Mouse (Mus musculus) thymus, postnatal 36 days (tissue): ENCODE results near the gene Rbm26.

Experiments
- DNase-seq, 2 experiments: peaks; one replicate each; pipeline ENCODE4 v3.0.0; 2022; ENCODE audit warnings: mixed read lengths in 2 of 2

The Rbm26 gene

DNA sequence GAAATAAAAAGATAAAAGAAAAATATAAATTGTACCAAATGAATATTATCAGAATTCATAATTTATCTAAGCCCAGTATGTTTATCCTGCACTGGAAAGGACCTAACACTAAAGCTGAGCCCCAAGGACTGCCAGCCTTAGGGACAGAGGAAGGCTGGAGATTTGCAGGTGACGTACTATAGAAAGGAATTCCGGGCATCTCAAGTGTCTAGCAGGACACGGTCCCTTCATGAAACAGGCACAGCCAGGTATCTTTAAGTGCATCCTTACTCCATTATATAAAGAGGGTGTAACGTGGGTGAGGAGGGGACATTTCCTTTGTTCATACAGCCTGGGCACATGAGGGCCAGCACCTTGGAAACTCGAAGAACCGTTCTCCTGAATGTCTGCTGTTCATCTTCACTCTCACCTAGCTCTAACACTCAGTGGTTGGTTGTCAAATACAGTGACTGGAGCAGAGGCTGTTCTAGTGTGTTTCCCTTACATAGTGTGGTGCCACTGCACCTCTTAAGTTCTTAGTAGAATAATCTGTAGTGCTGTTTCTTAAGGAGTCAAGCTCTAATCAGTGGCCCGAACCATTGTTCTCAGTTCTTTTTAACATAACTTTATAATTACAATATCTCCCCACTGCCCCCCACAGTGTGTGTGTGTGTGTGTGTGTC, 91.7 kb downstream of the Rbm26 start:
- DNase-seq = no peak

DNA sequence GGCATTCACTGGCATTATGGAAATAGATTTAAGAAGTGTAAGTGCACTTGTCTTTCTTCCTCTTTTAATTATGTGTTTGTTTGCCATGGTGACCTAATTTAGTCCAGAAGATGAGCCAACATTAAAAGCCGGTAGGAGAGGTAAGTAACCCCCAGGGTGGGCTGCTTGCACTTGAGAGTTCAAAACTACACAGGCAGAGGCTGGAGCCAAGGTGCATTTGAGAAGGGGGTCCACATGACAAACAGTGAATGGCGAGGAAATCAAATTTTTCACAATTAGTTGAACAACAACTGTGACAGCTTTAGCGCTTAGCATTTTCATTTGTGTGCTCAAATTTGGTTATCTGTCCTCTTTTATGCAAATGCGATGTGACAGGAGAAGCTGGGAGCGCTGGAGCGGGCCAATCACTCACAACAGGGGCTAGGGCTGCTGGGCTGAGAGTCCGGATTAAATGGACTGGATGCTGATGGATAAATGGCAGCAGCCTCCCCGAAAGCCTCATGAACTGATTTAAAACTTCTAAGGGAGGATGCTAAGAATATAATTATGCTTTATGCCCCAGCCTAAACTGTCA, 92.3 kb downstream of the Rbm26 start:
- DNase-seq = no peak

DNA sequence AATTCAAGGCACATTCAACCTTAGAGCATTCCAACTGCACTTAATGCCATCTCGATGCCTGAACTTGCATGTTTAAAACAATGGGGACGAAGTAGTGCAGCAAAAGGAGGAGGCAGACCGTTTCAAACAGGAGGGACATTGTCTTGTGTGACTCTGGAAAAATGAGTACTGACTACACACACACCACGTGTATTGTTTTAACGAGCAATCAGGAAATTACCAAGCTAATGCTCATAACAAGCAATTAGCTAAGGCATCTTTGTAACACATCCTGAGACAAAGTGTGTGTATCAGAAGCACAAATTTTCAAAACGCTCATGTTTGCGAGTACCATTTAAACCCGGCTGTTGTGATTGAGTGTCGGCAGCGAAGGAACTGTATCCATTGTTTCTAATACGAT, 93.0 kb downstream of the Rbm26 start:
- no peak for DNase-seq

DNA sequence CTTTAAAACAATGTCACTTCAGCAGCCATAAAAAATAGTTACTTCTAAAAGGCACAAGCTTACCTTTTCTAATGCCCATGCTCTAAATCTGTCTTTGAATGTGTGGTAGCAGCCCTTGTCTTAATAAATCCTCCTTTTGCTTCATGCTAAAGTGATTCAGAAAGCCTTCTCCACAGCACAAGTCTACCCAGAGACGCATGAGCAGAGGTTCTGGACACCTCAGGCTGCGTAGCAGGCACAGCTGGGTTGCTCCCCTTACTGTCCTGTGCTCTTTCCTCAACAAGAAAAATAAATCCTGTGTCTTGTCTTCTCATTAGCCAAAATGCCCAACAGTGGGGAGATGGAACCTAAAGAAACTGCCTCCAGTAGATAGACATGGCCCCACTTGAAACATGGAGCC, 102.4 kb downstream of the Rbm26 start:
- no peak for DNase-seq

DNA sequence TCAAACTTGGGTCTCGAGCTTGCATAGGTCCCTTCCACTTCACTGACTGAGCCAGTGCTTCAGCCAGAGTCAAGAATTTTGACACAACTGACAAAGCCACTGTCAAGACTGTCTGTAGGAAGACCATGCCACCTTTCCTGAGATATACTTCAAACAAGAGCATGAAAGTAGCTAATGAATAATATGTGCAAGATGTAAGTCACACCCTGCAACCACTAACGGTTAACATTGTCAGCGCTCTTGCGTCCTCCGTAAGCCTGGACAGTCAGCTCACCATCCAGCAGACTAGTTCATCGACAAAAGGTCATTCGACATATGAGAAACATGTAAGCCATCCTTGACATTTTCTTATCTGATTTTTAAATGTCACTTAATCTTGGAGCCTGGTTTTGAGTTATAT, 102.8 kb downstream of the Rbm26 start:
- DNase-seq = no peak

DNA sequence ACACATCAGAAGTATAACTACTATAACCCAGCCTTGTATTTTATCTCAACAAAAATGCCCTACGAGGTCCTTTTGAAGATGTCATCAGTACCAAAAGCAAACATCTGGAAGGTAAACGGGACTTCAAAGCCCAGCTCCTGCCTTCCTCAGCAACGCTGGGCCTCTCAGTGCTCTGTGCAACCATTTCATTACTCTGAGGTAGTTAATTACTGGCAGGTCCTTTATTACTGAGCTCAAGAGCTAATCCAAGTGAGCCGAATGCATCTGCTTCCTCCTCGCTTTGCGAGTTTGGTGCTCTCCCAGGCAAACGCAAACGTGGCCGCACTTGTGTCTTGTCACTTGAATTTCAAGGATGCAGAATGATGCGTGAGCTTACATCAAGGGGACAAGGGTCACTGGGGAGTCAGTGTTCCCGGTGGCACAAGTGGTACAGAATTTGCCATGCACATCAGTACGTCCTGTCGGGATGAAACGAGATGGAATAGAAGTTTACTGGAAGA, 106.1 kb downstream of the Rbm26 start:
- no peak for DNase-seq

DNA sequence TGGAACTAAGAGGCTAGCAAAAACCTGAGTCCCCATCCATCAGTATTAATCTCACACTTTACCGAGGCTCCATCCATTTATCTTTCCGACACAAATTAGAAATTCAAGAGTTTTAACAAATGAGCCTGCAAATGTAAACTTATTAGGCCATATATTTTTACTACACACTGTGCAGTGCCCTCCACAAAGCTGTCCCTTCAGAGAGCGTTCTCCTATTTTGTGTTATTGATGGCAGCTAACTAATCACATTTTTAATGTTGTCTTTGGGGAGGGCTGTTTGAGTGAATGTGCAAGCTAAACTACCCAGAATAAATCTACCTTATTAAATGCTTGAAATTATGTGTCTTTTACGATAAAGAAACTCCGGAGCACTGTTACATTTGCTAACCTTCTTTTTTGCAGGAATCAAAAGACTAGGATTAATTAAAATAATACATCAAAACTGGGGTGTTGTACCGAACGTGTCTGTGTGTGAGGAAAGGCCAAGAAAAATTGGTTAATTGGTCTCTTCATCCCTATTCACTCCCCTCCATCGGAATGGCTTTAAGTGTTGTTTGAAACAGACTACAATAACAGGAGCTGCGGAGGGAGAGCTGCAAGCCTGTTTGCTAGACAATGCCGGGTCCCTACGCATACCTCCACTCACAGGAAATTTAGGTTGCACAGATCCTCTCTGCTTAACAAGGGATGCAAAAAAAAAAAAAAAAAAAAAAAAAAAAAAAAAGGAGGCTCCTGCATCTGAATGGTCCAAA, 106.7 kb downstream of the Rbm26 start:
- DNase-seq = no peak

DNA sequence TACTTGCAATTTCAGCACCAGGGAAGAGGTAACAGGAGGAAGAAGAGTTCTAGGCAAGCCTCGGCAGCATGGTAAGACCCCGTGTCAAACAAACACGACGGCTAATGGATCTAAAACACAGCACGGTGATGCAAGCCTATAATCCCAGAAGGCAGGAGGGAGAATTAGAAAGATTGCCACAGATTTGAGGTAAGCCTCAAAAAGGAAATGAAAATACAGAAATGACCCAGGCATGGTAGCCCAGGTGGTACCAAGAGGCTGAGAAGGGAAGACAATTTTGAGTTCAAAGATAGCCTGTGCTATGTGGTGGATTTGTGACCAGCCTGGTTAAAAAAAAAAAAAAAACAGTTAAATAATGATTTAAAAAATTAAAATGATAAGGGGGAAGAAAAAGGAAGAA, 109.1 kb downstream of the Rbm26 start:
- DNase-seq = no peak

DNA sequence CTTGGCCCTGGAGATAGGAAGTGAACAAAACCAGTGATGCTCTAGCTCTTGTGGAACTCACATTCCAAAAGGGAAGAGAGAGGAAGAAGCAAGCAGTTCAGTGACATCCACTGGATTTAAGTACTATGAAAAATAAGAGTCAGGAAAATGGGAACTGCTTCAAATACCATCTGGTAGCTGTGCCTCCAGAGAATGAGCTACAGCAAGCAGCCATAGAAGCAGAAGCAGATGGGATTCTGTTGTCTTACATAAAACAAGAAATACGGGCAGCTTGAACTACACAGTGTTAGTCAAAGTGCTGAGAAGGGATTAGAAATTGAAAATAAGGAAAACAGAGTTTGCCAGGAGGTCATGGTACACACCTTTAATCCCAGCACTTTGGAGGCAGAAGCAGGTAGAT, 112.9 kb downstream of the Rbm26 start:
- no peak for DNase-seq

DNA sequence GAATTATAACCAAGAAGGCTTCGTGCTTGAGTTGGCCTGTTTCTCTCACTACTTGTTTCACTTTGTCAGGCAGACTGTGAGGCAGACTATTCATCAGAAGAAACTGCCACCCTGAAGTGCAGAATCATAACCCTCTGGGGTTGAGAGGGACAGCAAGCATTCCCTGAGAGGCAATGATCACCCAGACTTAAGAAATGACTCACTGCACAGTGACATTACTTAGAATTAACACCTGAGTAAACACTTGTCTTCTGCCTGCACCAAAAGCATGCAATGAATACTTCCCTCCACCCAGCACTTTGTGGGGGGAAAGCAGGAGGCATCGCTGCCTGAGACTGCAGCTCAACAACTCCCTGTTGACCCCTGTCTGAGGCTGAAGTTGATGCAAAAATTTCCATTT, 115.9 kb downstream of the Rbm26 start:
- no peak for DNase-seq

DNA sequence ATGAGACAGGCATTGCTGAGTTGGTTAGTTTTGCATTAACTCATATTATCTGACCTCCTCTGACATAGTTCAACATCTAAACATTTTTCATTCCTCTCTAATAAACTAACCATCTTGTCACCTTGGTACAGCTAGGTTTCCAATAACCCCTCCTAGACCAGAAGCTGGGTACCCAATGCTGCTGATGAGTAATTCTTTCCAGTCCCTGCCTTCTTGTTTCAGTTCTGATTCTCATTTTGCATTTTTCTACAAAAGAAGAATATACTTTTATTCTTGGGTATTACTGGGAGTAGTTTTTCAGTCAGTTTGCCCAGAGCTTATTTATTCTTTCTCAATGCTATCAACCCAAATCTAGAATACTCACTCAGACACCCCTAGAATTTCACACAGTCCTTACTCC, 119.2 kb downstream of the Rbm26 start:
- DNase-seq = no peak
